Mouse (Mus musculus) heart, adult 18-20 months (tissue): Measurements from ENCODE around the gene Rev1. TPM values are rescaled to one million over a fixed set of nuclear protein-coding genes. Genes with fewer than 3 reads are reported as not detected.

Experiments used
- DNase-seq, 2 experiments: peaks; one replicate each; pipeline ENCODE4 v3.0.0; 2021 to 2022; ENCODE audit warnings: mixed read lengths in 1 of 2
- long read RNA-seq, 2 experiments: library from polyadenylated mRNA; stranded (forward); transcript quantifications; one replicate each; pipeline ENCODE4 v2.0.0; 2021
- total RNA-seq, 2 experiments: library from RNA; stranded (reverse); gene quantifications; 2 replicates each; pipeline ENCODE4 v1.2.3; 2021

Gene Rev1
- 10 to 100 TPM; 14.1 to 14.5 TPM for total RNA-seq
- long read RNA-seq, experiment 1, partial matches to known transcripts, result 1 of 4 reads
- long read RNA-seq, experiment 1, other reads (novel, unspliced or antisense), result 3 of 4 reads
- long read RNA-seq, experiment 2, full-length matches to known transcripts, result 3 of 8 reads
- long read RNA-seq, experiment 2, partial matches to known transcripts, result 1 of 8 reads
- long read RNA-seq, experiment 2, other reads (novel, unspliced or antisense), result 4 of 8 reads

GRCm38 (mm10) chr1:38129501-38130267 lies at the start of gene Rev1:
Gene Rev1 (minus strand): TSS chr1:38129801.
- peak; percentile 91 to 96 for DNase-seq

- DNase-seq, result no peak
Measured at GRCm38 (mm10) chr1:38178929-38179328, 49.3 kb upstream of the Rev1 start.

GRCm38 (mm10) chr1:38176077-38176476 lies 46.5 kb upstream of the Rev1 start:
- no peak for DNase-seq

GRCm38 (mm10) chr1:38171874-38172273 lies 42.3 kb upstream of the Rev1 start:
- DNase-seq, result no peak

DNA sequence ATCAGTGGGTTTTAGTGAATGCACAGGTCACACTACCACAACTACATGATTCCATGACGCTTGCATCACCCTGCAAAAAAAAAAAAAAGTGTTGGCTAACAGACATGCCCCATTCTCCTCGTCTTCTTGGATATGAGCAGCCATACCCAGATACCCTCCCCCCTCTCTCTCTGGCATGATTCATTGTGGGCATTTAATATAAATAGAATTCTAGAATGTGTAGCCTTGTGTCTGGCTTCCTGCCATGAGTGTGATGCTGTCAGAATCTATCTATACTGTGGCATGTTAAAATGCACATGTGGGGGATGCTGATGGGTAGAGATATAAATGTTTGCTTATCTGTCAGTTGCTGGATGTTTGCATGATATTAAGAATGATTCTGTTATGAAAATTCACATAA lies 36.1 kb upstream of the Rev1 start:
- DNase-seq, result no peak

DNA sequence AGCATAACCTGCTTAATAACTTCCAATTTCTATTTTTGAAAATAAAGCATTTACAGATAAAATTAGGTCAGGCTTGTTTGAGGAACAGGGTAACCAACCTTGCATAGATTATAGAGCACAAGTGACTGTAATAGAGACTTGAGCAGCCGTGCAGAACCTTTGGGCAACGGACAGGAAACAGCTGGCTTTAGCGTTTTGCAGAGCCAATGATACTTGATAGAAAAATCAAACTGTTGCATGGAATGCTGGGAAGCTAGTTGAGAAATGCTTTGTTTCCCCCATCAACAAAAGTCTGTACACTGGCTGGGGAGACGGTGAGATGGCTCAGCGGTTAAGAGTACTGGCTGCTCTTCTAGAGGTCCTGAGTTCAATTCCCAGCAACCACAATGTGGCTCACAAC lies 20.5 kb upstream of the Rev1 start:
- no peak for DNase-seq

DNA sequence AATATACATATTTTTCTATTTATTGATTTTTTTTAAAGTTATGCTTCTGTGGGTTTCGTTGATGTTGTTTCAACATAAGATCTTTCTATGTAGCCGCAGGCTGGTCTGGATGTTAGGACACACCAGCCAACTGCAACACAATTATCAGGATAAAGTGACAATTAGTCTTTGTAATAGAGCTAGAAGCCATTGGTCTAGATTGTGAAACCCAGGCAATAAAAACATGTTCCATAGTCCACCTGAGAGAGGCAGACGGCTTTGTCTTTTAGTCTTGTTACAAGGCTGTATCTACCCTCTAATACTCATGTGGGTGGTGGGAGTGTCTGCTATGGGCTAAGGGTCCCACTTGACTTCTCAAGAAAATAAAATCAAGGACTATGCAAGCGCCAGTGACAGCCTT lies 16.4 kb upstream of the Rev1 start:
- no peak for DNase-seq

DNA sequence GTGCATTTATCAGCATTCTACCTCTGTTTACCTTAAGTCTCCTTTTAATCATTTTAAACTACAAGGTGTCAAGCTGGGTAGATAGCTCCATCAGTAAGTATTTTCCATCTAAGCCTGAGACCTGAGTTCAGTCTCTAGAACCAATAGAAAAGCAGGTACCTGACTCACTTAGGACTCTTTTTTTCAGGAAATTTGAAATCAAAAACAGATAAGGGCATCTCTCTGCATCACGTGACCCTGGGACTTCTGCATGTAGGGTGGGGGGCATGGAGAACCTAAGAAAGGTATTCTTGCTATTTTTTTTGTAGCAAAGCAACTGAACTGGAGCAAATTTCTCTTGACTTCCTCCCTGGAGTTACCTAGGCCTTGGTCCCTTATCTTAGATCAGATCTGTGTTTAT lies 11.8 kb upstream of the Rev1 start:
- DNase-seq, result no peak

DNA sequence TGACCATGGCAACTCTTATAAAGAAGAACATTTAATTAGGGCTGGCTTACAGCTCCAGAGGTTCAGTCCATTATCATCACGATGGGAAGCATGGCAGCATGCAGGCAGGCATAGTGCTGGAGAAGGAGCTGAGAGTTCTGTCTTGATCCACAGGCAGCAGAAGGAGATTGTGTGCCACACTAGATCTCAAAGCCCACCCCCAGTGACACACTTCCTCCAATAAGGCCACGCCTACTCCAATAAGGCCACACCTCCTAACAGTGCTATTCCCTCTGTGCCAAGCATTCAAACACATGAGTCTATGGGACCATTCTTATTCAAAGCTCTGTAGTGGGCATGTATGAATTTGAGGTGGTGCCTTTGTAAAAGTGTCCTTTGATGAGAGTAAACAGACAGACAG lies 11.3 kb upstream of the Rev1 start:
- DNase-seq, result no peak

DNA sequence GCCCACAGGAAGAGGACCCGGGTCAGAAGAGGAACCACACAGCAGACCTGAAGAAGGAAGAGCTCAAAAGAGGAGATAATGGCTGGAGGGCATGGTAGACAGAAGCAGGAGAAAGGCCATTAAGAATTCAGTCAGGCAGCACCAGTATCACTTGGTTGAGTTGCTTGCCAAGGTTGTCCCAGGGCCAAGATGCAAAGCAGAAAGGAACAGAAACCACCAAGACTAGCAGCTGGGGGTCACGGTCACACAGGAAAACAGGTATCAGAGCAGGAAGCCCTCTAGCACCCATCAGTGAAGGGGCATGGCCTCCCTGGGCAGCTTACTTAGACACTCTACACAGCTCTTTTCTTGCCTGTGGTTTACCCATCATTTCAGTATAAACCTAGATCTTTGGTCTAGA lies 9.8 kb upstream of the Rev1 start:
- DNase-seq, result no peak

DNA sequence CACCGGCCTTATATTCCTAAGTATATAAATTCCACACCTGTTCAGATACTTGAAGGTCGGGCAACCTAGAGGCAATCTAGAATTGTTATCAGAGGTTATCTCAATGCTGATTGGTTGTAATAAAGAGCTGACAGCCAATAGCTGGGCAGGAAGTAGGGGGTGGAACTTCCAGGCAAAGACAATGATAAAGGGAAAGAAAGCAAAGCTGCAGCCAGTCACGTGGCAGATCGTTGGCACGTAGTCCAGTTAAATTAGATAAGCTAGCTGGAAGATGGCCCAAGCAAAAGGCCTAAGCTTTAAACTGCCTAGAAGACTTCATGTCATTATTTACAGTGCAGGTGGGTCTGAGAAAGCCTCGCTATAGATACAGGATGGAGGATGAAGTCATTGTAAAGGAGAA lies 3.3 kb upstream of the Rev1 start:
- peak; percentile 30 to 49 for DNase-seq

DNA sequence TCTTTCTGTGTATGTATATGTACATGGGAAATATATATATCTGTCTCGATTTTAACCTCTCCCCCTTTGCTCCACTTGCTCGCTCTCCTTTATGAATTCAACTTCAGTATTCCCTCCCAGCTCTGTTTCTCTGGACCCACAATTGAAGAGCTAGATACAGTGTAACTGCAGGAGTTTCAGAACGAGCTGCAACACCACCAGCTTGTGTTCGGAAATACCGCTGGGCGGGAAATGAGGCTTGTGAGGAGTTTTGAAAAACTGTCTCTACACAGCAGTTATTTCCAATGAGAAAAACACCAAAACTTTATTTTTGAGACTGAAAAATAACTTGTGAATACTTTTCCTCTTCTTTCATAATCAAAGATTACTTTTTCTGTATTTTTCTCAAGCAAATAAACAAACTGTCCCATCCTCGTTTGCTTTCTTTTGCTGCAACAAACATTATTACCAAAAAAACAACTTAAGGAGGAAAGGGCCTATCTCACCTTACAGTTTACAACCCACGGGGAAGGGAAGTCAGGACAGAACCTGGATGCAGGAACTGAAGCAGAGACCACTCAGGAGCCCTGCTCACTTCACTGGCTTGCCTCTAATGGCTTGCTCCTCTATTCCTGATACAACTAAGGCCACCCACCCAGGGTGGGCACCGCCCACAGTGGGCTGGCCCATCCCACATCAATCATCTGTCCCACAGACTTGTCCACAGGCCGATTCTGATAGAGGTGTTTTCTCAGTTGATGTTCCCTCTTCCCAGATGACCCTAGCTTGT lies 1.3 kb upstream of the Rev1 start:
- no peak for DNase-seq

DNA sequence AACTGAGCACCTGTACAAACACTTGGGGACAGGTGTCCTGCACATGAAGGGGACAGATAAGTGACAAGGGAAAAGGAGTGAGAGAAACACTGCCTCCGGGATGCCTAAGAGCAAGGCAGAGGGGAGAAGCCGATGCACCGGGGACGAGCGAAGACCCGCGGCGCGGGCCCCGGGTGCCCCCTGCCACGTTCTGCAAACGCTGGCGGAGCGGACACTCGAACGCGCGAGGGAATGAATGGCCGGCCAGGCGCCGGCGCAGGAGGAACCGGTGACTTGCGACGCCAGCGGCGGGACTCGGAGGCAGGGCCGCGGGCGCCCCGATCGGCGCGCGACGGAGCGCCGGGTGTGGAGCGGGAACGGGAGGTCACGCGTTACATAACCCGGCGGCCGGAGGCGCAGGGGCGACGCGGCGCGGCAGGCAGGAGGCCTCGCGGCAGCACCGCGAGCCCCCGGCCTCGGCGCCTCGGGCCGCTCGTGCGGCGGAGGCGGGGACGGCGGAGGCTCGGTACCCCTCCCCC lies 623 bp downstream of the Rev1 start:
- peak; percentile 62 to 64 for DNase-seq

DNA sequence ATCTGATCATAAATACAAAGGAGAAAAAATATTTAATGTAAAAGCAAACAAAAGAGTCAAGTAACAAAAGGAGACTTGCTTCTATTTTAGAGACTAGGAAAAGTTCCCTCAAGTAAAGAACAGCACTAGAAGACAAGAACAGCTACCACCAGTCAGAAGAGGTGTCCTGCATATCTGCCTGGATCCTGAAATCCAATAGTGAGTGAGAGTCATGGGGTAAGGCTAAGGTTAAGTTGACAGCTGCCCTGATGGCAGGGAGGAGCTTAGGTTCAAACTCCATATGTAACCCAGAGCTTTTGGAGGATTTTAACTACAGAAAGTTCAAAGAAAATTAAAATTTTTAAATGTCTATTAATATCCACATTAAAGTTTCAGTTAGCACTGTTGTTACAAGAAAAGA lies 2.6 kb downstream of the Rev1 start:
- DNase-seq, result no peak

- DNase-seq, result no peak
Measured at GRCm38 (mm10) chr1:38126426-38126825, 3.2 kb downstream of the Rev1 start.

DNA sequence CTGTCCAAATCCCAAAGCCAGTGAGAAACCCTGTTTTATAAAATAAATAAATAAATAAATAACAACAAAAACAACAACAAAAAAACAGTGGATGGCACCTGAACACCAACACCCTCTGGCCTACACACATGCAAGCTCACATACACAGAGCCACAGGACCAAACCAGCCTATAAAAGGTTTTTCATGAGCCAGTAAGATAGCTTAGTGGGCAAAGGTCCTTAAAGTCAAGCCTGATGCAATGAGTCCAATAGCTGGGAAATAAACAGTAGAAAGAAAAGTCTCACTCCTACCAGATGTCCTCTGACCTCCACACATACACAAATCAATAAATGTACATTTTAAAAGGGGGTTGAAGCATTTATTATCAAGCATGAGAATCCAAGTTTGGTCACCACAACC lies 5.3 kb downstream of the Rev1 start:
- DNase-seq, result no peak

DNA sequence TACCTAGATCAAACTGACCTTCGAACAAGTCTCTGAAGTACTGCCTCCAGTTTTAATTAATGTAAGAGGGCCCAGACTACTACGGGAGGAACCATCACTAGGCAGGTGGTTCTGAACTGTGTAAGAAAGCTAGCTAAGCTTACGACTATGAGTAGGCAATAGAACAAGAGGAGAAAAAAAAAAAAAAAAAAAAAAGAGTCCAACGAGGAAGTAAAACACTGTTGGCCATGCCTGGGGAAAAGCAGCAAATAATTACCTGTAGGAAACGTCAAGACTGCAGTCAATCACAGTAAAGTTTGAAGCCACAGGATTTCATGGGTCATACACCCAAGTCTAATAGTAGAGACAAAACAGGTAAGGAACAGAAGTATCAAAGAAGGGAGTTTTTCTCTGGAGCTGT lies 8.7 kb downstream of the Rev1 start:
- no peak for DNase-seq

DNA sequence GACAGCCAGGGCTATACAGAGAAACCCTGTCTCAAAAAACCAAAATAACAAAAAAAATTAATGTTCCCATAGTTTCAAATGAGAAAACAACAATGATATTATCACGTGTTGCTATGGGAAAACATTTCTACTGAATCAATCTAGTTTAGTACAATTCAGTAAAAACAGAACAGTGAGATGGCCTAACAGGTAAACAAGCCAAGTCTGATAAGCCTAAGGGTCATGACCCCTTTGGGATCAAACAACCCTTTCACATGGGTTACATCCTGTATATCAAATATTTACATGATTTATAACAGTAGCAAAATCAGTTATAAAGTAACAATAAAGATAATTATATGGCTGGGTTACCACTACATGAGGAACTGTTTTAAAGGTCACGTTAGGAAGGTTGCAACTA lies 11.0 kb downstream of the Rev1 start:
- no peak for DNase-seq

DNA sequence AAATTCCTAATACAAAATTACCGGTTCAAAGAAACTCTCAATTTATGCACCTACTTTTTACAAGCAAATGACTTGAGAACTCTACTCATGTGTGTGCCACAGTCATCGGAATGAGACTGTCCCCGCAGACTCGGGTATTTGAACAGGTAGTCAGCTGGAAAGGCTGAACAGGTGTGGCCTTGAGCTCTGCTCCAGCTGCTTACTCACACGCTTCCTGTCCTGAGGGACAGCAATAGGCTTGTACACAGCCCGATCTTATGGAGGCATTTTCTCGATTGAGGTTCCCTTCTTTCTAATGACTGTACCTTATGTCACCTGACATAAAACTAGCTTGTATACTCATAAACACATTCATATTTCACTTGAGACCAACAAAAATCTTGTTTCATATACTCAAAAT lies 19.8 kb downstream of the Rev1 start:
- DNase-seq, result no peak

GRCm38 (mm10) chr1:38103813-38104212 lies 25.8 kb downstream of the Rev1 start:
- no peak for DNase-seq

DNA sequence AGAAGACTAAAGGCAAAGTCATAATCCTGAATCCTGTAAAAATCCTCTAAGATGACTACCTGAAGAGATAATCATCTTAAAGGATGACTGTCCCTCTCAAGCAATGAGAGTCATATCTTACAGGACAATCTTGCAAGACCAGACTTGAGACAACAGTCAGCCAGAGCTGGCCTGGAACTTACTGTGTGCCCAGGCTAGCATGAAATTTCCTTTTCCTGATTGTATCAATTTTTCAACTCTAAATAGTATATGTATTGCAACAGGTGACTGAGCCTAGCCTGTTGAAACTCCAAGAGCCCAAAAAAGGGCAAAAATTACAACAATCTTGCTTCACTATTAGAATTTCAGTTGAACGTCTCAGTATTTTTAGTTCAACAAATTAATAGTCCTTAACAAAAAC lies 26.4 kb downstream of the Rev1 start:
- DNase-seq, result no peak

GRCm38 (mm10) chr1:38081316-38081715 lies 48.3 kb downstream of the Rev1 start:
- DNase-seq, result no peak

DNA sequence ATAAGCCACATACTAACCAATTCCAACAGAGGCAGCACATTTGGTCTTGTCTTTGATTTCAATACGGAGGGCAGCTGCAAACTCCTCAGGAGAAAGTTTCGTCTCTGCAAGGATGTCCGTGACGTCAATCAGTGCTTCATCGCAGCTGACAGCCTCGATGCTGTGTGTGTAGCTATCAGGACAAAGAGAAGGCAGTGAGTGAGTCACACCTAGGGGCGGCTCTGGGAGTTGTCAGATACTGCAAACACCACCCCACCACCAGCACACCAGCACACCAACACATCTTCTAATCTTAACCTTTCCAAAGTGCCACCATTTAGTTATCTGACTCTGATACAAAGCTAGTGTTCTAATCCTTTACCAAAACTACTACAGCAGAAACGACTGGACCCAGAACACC lies 58.3 kb downstream of the Rev1 start:
- no peak for DNase-seq
